Mouse (Mus musculus) MN1 (cell line): ENCODE measurements around the gene Ephx3.

Experiments used
- DNase-seq: peaks from one replicate; pipeline ENCODE4 v3.0.0-alpha.2; 2016; ENCODE audit warnings: low spot score

Ephx3 gene

DNA sequence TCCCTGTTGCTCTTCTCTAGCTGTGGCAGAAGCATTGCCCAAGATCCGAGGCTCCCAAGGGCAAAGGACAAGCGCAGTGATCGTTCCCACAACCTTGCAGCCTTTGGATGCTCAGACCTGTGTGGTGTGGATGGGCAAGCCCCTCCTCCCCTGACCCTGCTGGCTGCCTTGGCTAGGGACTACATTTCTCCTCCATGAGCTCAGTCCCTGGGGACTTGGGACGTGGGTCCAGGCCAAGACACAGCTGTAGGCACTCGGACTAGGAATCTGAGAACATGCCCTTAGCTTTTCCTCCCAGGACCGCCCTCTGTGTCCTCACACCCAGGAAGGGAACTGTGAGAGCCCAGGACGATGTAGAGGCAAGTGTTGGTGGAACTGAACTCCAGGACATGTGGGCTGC is 16.2 kb downstream of the Ephx3 start:
- peak; percentile 68 for DNase-seq

DNA sequence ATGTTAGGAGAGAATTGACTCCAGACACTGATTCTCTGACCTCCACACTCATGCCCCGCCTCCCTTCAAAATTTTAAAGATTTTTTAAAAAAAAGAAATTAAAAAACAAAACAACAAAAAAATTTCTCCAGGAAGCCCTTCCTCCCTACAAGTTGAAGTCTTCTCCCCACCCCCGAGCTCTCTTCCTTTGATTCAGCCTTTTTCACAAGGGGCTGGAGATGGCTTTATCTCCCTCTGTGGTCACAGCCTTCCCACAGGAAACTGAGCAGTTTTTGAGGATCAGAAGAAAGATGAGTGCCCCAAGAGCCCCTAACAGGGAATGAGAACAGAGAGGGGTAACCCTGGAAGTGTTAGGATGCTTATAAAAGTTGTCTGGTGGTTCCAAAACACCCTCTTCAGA is 16.9 kb downstream of the Ephx3 start:
- no peak for DNase-seq

DNA sequence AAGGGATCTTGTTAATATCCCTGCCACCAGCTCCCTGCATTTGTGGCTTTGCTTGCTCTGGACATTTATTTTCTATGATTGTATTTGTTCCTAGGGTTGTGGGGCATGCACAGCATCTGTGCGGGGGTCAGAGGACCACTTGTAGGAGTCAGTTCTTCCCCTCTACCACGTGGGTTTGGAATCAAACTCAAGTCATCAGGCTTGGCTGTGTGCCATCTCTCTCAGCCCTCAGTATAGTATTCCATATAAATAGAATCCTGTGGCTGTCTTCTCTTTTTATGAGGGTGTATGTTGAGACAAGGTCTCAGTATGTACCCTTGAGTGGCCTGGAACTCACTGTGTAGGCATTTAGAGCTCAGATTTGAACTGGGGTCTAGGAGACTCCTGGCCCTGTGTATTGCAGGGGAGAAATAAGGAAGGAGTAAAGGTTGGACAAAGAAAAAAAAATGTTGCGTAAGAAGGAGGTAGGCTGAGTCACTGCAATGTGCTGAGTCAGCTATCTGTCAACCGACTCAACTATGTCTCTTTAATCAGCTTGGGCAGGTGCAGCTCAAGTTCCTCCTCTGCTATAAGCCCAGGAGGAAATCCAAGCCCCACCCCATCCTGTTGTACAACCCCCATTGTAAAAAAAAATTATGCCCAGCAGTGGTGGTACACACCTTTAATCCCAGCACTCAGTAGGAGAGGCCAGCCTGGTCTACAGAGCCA is 19.7 kb downstream of the Ephx3 start:
- DNase-seq, result no peak

DNA sequence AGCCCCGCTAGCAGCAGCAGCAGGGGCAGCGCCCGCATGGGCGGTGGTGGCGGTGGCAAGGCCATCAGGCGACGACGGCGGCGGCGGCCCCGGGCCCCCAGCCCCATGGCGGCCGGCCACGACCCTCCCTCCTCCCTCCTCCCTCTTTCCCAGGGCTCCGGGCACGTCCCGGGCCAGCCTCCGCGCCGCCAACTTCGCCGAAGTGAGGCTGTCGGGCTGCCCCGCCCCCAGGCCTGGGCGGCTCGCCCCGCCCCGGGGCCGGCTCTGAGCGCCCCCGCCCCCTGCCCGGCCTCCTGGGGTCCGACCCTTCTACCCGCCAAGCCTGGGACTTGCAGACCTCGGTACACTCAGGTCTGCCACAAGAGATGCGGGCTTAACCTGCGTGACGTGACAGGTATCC is 22.7 kb downstream of the Ephx3 start, which contains the start of gene Notch3:
TSS of gene Notch3 (minus strand) at position 166 of the 400 bp plus-strand sequence.
- DNase-seq, result peak; percentile 58

DNA sequence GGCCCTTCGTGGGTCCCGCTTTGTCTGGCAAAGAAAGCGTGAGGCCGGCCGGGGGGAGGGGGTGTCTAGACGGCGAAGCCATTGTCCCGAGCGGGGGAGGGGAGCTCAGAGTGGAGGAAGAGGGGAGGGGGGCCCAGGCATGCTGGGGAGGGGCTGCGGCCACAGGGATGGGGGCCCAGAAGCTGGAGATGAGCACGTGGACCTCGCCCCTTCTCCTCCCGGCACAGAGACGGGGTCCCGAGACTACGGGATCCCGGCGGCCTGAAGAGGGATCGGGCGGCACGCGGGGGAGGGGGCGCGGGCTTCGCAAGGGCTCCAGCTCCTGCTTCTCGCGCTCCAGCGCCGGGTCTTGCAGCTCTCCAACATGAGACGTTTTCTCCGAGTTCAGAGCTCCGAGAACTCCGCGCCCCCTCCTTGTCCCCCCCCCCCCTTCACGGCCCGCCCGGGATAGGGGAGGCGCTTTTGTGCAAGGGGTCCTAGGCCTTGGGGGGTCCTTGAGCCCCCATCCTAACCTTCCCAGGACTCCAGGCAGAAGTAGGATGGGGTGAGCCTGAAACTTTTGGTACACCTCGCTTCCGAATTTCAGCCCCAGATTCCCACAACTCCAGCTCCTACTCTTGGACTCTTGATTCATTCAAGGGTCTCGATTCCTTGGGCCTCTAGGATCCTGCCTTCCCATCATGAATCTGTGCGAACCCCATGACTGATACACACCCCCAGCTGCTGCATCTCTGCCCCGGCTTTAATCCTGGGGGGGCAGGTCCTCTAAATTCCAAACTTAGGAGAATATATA is 23.4 kb downstream of the Ephx3 start:
- DNase-seq, result peak; percentile 82

DNA sequence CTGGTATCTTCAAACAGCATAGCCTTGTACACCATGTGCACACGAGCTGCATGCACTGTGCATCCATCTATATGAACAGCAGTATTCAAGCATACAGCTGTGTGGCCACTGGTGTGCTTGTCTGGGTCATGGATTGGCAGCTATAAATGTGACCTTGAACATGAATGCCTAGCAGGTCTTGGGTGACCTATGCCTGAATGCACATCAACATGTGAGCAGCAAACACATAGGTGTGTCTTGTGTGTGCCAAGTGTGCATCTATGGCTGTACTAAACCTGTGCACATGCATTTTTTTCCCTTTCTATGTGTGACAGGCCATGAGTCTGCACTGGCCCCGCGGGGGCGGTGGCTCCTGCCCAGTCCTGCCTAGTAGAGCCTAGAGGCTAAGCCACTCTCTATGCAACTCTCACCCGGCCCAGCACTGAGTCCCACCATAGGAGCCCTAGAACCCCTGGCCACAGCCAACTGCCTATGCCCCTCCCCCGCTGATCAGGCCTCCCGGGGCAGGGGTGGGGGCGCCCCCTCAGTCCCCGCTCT is 24.0 kb downstream of the Ephx3 start:
- DNase-seq, result peak; percentile 42

DNA sequence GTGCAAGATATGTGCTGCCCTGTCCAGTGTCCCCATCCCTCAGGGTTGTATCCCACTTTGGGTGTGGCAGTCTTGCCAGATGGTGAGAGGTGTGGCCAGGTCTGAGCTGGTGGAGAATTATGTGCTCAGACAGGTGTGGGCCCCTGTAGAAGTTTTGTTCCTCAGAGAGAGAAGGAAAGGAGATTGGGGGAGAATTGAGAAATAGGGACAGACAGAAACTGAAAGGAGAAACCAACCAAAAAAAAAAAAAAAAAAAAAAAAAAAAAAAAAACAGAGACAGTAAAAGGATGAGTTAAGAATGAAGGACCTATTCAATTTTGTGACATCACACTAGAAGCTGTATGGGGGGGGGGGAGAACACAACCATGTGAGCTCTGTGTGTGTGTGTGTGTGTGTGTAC is 24.6 kb downstream of the Ephx3 start:
- DNase-seq, result no peak

DNA sequence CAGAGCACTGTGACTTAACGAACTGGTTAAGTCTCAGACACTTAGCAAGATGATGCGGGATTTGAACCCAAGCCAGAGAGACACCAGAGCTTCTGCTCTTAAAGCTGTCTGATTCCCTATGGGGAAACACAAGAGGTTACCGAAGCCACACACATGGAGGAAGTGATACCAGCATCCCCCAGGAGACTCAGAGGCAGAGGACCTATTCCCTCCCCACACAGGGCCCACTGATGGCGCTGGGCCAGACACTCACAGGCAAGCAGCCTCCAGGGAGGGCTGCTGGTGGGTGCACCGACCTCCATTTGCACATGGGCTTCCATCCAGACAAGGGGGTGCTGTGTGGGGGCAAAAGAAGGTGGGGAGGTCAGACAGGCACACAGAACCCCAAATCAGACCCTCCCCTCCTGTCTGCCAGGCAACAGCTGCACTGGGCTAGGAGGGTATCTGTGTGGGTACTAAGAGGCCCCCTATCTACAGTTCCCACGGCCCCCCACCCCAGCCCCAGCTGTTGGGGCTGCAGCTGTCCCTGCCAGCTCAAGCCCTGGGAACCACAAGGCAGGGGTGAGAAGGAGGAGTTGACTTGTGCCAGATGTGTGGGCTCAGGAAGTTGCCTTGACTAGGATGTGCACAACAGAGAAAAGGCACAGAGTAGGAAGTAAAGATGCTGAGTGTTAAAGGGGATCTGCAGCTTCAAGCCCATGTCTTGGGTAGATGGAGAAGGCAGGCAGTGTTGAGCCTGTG is 25.3 kb downstream of the Ephx3 start:
- peak; percentile 11 for DNase-seq

DNA sequence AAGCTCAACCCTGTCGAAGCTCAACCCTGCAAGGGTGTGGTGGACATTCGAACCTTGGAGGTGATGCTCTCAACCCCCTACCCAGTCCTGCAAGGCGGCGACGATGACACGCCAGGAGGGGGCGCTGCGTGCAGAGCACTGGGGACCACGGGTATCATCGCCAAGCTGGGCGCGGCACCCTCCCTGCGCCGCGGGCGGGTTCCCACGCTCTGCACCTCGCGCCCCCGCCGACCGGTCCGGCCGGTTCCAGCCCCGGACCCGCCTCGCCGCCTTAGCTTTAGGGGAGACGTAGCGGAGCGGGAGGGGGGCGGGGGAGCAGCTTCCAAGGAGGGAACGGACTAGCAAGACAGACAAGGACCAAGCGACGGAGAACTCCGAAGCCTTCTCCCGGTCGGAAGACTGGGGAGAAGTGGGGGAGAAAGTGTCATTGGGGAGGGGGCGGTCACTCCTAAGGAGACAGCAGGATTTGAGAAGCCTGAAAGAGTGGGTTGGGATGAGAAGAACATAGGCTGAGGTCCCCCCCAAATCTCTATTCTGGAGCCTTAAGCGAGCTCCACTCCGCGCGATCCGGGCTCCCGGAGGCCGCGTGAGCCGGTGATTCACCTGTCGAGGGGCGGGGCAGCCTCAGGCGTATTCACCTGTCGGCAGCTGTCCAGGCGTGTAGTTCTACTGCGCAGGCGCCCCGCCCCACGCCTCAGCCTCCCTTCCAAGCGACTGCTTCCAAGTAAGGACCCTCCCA is 27.1 kb downstream of the Ephx3 start:
- DNase-seq, result no peak

DNA sequence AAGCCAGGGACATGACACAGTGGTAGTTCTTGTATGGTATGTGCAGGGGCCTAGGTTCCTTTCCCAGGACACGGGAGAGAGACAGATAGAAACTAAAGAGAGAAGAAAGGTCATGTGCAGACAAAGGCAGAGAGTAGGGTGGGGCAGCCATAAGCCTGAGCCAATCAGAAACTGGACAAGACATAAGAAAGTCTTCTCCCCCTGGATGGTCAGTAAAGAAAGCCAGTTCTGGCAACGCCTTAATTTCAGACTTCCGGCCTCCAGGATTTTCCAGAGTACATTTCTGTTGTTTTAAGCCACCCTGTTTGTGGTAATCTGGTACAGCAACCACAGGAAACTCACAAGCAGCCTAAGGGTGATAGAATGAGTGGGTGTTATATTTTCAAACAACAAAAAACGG is 28.5 kb downstream of the Ephx3 start:
- DNase-seq, result no peak

DNA sequence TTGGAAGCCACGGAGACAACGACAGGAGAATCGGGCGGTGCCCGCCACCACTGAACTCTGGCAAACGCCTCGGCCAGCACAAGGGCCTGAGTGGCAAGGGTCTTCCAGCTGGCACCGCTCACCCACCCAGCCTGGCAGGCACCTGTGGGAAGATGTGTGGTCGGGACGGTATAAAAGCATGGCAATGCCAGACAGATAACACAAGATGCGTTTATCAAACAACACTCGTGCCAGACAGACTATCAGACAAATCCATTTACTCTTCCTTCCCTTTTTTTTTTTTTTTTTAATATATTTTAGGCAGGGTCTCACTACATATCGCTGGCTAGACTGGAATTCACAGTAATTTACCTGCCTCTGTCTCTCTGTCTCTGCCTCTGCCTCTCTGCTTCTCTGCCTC is 30.5 kb downstream of the Ephx3 start:
- no peak for DNase-seq

DNA sequence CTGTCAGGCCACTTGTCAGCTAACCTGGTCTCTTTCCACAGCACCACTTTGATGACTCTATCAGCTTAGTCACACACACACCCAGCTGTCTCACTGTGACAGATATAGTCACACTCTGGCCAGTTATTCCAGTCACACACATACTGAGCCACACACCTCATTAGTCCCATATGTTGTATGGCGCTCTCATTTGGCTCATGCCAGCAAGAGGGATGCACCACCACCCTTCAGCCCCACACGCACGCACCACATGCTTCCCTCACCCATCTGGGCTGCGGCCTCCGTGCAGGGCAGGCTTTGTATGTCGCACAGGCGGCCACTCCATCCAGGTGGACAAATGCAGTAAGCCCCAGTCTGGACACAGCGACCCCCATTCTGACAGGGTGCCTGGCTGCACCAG is 42.6 kb downstream of the Ephx3 start:
- no peak for DNase-seq

DNA sequence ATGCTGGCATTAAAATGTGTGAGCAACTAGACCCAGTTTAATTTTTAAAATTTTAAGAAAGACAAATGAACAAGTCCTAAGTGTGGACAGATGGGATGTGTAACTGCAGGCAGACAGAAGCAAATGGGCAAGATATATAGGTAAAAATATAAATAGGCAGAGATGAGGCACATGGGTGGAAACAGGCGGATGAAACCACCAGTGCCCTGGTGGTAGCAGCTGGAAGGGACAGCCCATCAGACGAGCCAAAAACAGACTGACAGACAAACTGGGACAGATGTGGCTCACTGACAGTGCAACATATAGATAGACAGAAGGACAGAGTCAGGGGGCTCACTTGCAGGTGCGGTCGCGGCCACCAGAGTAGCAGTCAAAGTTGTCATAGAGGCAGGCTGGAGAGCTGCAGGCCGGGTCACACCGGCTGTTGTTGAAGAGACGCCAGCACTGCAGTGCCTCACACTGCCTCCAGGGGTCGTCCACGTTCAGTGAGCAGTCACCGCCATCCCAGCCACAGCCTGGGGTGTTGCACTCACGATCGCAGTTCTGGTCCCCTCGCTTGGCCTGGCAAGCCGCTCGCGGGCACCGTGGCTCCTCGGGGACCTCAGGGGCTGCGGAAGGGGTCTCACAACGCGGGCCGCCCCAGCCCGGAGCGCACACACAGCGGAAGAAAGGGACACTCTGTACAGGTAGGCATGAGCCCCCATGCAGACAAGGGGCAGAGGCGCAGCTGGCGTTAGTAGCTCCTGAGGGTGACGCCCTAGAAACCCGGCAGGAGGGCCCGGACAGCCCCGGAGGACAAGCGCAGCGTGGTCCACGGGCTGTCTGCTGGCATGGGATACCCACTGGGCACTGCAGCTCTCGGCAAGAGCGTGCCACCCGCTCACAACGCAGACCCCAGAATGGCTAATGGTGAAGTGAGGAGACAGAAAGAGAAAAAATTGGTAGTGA is 46.2 kb downstream of the Ephx3 start:
- DNase-seq, result peak; percentile 19

DNA sequence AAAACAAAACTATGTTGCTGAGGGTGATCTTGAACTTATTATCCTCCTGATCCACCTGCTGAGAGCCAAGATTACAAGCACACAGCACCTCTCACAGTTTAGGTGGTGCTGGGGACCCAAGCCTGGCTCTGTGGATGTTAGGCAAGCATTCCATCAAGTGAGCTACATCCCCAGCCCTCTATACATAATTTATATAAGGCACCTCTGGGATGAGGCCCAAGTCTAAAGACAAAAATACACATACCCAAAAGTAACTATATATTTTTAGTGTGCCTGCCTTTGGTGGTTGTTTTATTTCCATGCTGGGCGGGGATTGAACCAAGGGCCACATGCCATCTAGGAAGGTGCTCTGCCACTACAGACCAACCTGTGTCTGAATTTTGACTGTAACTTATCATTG is 47.1 kb downstream of the Ephx3 start:
- no peak for DNase-seq
